Mouse (Mus musculus): ENCODE measurements around the gene Coro1c. TPM values are rescaled to one million over a fixed set of nuclear protein-coding genes. Genes with fewer than 3 reads are reported as not detected.

Coro1c gene
- polyA plus RNA-seq, 1 experiment from 2014 or later = 93.6 TPM

DNA sequence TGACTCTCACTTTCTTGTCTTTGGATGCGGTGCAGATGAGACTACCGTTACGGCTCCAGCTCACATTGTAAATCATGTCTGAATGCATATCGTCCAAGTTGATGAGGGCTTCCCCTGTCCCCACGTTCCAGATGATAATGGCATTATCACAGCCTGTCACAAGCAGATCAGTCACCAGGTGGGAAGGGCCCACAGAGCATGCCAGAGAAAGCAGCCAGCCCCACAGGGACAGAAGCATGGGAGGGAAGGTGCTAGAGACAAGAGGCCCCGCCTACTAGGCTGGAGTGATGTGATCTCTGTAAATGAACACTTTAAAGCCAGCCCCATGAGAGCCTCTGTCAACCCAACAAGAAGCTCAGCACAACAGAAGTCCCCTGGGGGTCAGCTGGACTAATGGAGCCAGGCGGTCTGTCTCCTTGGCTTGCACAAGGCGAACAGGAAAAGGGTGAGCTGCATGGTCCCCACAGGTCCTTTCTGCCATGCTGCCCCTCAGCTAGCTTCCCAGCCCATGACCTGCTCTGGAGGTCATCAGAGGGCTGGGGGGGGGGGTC is 57.8 kb downstream of the Coro1c start:
- Histone ChIP-seq H3K27me3 (ENCODE audit: control insufficient read depth, insufficient read depth, low read length) (no peaks in the 10 kb centered on the region), H3K9me3 (ENCODE audit: control insufficient read depth, low read length) (no peaks in the 10 kb centered on the region), H3K27ac (replicated peaks) (no peak overlapping the region), H3K9ac (ENCODE audit: low read length) (no peak overlapping the region), H3K4me3 (ENCODE audit: low read depth, low read length) (no peak overlapping the region), H3K4me2 (replicated peaks; ENCODE audit: low read depth) (no peak overlapping the region), H3K4me1 (replicated peaks; ENCODE audit: control insufficient read depth, insufficient read depth) (no peaks in the 10 kb centered on the region), H3K36me3 (ENCODE audit: control insufficient read depth, insufficient read depth, low read length) (peaks cover 23% of the 10 kb centered on the region)
- no peak for ATAC-seq (ENCODE audit: low FRiP score, low TSS enrichment)
- 87% methylated on average over 8 of the region's 8 CpGs for WGBS
- TF ChIP-seq EP300 (optimal IDR thresholded peaks at IDR 0.05) (no peak), CTCF (IDR thresholded peaks at IDR 0.05; ENCODE audit: low read depth) (no peak)
- no peak for DNase-seq (ENCODE audit: low spot score)

DNA sequence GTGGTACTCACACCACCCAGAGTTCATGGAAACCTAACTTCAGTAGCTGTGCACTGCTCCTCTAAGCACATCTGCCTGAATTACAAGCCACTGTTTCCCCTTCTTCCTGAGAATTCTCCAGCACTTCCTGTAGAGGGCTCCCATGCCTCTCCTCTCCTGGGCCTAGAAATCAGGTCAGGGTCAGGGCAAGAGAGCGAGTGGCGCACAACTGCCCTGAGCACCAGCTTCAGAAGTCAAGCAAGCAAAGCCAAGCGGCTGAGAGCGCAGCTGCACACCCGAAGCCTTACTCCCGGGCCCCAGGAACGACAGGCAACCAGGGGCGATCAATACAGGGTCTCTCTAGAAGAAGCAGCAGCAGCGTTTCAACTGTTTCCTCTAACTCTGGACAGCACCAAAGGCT is 60.9 kb downstream of the Coro1c start:
- Histone ChIP-seq H3K36me3 (ENCODE audit: control insufficient read depth, insufficient read depth, low read length) (peaks cover 37% of the 10 kb centered on the region), H3K9ac (ENCODE audit: low read length) (no peak overlapping the region), H3K4me2 (replicated peaks; ENCODE audit: low read depth) (no peak overlapping the region), H3K27me3 (ENCODE audit: control insufficient read depth, insufficient read depth, low read length) (no peaks in the 10 kb centered on the region), H3K4me1 (replicated peaks; ENCODE audit: control insufficient read depth, insufficient read depth) (no peaks in the 10 kb centered on the region), H3K4me3 (ENCODE audit: low read depth, low read length) (no peak overlapping the region), H3K9me3 (ENCODE audit: control insufficient read depth, low read length) (no peaks in the 10 kb centered on the region), H3K27ac (replicated peaks) (no peak overlapping the region)
- 85% methylated on average over 9 of the region's 9 CpGs for whole genome bisulfite sequencing
- ATAC-seq (ENCODE audit: low FRiP score, low TSS enrichment) (no peak), DNase-seq (ENCODE audit: low spot score) (no peak)
- TF ChIP-seq CTCF (IDR thresholded peaks at IDR 0.05; ENCODE audit: low read depth) (no peak), EP300 (optimal IDR thresholded peaks at IDR 0.05) (no peak)

DNA sequence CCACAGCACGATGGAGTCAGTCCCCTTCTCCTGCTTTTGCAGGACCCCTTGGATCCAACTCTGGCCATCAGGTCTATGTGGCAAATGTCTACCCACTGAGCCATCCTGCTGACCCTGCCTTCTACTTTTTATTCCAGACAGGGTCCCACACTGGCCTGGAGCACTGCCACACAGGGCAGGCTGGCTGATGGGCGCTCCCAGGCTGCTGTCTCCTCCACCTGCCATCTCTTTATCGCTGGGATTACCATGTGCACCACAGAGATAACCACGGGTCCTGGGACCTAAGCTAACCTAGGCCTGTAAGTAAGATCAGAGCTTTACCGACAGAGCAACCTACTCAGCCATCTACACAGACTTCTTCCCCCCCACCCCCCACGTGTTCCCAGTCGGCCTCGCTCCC is 61.9 kb downstream of the Coro1c start:
- H3K27me3 ChIP-seq (ENCODE audit: control insufficient read depth, insufficient read depth, low read length) = no peaks in the 10 kb centered on the region
- H3K4me1 ChIP-seq (replicated peaks; ENCODE audit: control insufficient read depth, insufficient read depth) = no peaks in the 10 kb centered on the region
- no peak overlapping the region for H3K27ac ChIP-seq (replicated peaks)
- no peaks in the 10 kb centered on the region for H3K9me3 ChIP-seq (ENCODE audit: control insufficient read depth, low read length)
- H3K36me3 ChIP-seq (ENCODE audit: control insufficient read depth, insufficient read depth, low read length) = peaks cover 41% of the 10 kb centered on the region
- ATAC-seq (ENCODE audit: low FRiP score, low TSS enrichment) (no peak), DNase-seq (ENCODE audit: low spot score) (no peak)
- H3K4me2 ChIP-seq (replicated peaks; ENCODE audit: low read depth) = no peak overlapping the region
- H3K4me3 ChIP-seq (ENCODE audit: low read depth, low read length) = no peak overlapping the region
- WGBS = 94% methylated on average over 8 of the region's 8 CpGs
- TF ChIP-seq EP300 (optimal IDR thresholded peaks at IDR 0.05) (no peak), CTCF (IDR thresholded peaks at IDR 0.05; ENCODE audit: low read depth) (no peak)
- no peak overlapping the region for H3K9ac ChIP-seq (ENCODE audit: low read length)

DNA sequence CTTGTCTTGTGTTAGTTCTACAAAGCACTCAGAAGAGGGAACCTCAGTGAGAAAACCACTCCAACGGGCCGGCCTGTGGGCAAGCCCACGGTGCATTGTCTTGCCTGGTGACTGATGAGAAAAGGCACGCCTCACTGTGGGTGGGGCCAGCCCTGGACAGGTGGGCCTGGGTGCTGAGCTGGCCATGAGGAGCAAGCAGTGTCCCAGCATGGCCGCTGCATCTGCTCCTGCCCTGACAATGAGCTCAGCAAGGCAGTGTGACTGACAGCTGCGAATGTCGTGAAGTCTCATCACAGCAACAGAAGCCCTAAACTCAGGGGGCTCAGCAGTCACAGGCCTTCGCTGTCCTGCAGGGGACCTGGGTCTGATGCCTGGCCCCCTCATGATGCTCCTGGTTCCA is 62.9 kb downstream of the Coro1c start:
- DNase-seq (ENCODE audit: low spot score) (no peak), ATAC-seq (ENCODE audit: low FRiP score, low TSS enrichment) (no peak)
- no peak overlapping the region for H3K27ac ChIP-seq (replicated peaks)
- H3K4me3 ChIP-seq (ENCODE audit: low read depth, low read length) = no peak overlapping the region
- no peak for TF ChIP-seq CTCF (IDR thresholded peaks at IDR 0.05; ENCODE audit: low read depth)
- no peak for TF ChIP-seq EP300 (optimal IDR thresholded peaks at IDR 0.05)
- H3K9ac ChIP-seq (ENCODE audit: low read length) = no peak overlapping the region
- H3K4me1 ChIP-seq (replicated peaks; ENCODE audit: control insufficient read depth, insufficient read depth) = no peaks in the 10 kb centered on the region
- no peaks in the 10 kb centered on the region for H3K9me3 ChIP-seq (ENCODE audit: control insufficient read depth, low read length)
- 73% methylated on average over 8 of the region's 8 CpGs for WGBS
- H3K4me2 ChIP-seq (replicated peaks; ENCODE audit: low read depth) = no peak overlapping the region
- no peaks in the 10 kb centered on the region for H3K27me3 ChIP-seq (ENCODE audit: control insufficient read depth, insufficient read depth, low read length)
- H3K36me3 ChIP-seq (ENCODE audit: control insufficient read depth, insufficient read depth, low read length) = peaks cover 41% of the 10 kb centered on the region

DNA sequence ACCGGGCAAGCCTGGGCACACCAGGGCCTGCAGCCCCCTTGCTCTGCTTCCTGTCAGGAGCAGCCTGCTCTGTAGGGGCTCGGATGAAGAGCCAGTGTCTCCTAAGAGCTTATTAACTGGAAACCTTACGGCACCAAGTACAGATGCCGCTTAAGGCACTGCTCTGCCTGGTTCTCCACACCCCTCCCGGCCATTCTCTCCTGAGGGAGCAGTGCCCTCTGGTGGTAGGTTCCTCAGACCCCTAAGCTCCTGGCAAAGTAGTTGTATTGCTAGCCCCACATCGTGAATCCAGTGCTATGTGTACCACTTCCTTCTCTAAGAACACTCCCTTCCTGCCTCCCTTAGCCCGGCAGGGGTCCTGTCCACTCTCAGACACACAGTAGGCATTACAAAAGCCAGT is 63.8 kb downstream of the Coro1c start:
- Histone ChIP-seq H3K27ac (replicated peaks) (peak overlapping the region; percentile 65), H3K27me3 (ENCODE audit: control insufficient read depth, insufficient read depth, low read length) (no peaks in the 10 kb centered on the region), H3K4me2 (replicated peaks; ENCODE audit: low read depth) (peak overlapping the region; percentile 29; the same call in 1 of the 2 replicates), H3K36me3 (ENCODE audit: control insufficient read depth, insufficient read depth, low read length) (peaks cover 36% of the 10 kb centered on the region), H3K9me3 (ENCODE audit: control insufficient read depth, low read length) (no peaks in the 10 kb centered on the region), H3K4me3 (ENCODE audit: low read depth, low read length) (no peak overlapping the region), H3K9ac (ENCODE audit: low read length) (0 out of 2 replicates have a peak overlapping the region, but pooled peaks have one; percentile 8), H3K4me1 (replicated peaks; ENCODE audit: control insufficient read depth, insufficient read depth) (no peaks in the 10 kb centered on the region)
- TF ChIP-seq EP300 (optimal IDR thresholded peaks at IDR 0.05) (no peak), CTCF (IDR thresholded peaks at IDR 0.05; ENCODE audit: low read depth) (peak; percentile 83)
- ATAC-seq (ENCODE audit: low FRiP score, low TSS enrichment) = peak; percentile 65
- peak; percentile 77 for DNase-seq (ENCODE audit: low spot score)
- WGBS = 37% methylated on average over 7 of the region's 7 CpGs

DNA sequence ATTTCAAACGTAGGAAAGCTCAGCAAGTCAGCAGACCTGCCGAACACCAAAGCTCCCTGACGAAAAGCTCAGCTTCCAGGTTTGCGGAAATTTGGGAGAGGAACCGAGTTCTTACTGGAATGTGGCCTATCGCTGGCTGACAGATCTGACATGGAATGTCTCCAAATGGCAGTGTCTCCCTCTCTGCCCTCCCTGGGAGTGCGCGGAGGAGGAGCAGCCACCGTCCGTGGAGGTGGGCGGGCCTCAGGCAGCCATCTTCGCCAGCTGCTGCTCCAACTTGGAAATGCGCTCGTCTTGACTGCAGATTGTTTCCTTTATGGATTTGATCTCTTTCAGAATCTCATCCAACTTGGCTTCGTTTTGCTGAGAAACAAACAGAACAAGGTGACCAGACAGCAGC is 64.5 kb downstream of the Coro1c start:
- H3K9ac ChIP-seq (ENCODE audit: low read length) = no peak overlapping the region
- H3K9me3 ChIP-seq (ENCODE audit: control insufficient read depth, low read length) = no peaks in the 10 kb centered on the region
- TF ChIP-seq EP300 (optimal IDR thresholded peaks at IDR 0.05) = no peak
- H3K4me3 ChIP-seq (ENCODE audit: low read depth, low read length) = no peak overlapping the region; the same call in 1 of the 2 replicates
- no peaks in the 10 kb centered on the region for H3K4me1 ChIP-seq (replicated peaks; ENCODE audit: control insufficient read depth, insufficient read depth)
- ATAC-seq (ENCODE audit: low FRiP score, low TSS enrichment) = no peak; the same call in 1 of the 2 replicates
- H3K27ac ChIP-seq (replicated peaks) = peak overlapping the region; percentile 65; the same call in 1 of the 2 replicates
- peak overlapping the region; percentile 29; the same call in 1 of the 2 replicates for H3K4me2 ChIP-seq (replicated peaks; ENCODE audit: low read depth)
- no peaks in the 10 kb centered on the region for H3K27me3 ChIP-seq (ENCODE audit: control insufficient read depth, insufficient read depth, low read length)
- 55% methylated on average over 15 of the region's 15 CpGs for WGBS
- no peak for DNase-seq (ENCODE audit: low spot score)
- peaks cover 36% of the 10 kb centered on the region for H3K36me3 ChIP-seq (ENCODE audit: control insufficient read depth, insufficient read depth, low read length)

Measured in stomach, postnatal 0 days (tissue).